Mouse (Mus musculus): ENCODE measurements around the gene Lrrc38.

DNA sequence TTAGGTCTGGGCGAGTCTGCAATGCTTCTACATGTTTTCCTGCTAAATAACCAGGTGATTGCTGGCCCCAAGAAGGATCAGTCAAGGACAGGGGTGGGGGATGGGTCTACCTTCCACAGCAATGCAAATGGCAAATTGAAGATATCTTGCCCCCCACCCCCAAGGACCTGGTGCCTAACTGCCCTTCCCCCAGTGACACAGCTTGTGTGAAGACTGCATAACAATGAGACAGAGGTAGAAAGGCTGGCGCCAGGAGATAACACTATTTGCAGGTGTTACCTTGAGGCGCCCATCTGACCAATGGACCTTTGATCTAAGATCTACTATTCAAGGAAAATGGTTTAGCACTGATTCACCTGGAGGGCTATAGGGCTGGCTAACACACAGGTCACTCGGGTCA, 47.7 kb upstream of the Lrrc38 start:
- TF ChIP-seq GATA1 (IDR thresholded peaks at IDR 0.05; ENCODE audit: borderline replicate concordance, low read length) = no peak
- TF ChIP-seq FLI1 (IDR thresholded peaks at IDR 0.05; ENCODE audit: low read length) = no peak

Measured in megakaryocyte, embryonic 14.5 days (primary cell).